Mouse (Mus musculus) kidney, adult 9 months (tissue): ENCODE data around the gene Gm17651.

ENCODE experiments used
- DNase-seq: peaks from one replicate; pipeline ENCODE4 v3.0.0; 2022

Gene Gm17651

DNA sequence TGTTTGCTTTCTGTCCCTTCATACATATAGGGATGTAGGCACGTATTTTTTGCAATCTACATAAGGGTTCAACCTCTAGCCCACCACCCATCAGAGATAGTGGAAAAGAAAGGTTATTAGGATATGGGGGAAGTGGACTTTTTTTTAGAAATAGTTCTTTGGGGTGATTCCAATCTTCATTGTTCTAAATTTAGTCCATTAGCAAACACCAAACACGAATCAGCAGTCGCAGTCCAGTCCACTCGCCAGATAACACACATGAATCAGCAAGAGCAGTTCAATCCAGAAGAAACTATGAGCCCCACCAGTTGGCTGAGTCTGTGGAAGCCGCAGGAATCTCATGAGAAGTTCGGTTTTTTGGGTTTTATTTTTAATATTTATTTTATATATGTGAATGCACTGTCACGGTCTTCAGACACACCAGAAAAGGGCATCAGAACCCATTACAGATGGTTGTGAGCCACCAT lies at the start of gene Gm17651:
Gene Gm17651, minus strand, starts transcription at position 51 of the 467 bp plus-strand sequence.
- no peak for DNase-seq

DNA sequence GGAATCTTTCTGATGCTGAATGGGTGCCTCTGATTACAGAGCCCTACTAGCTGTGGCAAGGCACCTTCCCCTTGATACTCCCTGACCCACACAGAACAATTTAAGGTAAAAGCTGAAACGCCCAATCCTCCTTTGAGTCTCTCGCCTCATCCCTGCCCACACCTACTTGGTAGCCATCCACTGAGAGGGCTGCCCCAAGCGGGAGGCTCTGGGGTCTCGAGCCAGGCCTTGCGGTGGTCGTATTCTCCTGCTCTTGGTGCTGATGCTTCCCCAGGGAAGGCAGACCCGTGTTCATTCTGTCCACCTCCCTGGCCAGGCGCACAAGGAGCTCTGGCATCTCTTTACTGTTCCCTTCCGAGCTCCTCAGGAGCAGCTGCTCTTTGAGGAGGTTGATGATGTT lies 44.6 kb upstream of the Gm17651 start:
- no peak for DNase-seq

DNA sequence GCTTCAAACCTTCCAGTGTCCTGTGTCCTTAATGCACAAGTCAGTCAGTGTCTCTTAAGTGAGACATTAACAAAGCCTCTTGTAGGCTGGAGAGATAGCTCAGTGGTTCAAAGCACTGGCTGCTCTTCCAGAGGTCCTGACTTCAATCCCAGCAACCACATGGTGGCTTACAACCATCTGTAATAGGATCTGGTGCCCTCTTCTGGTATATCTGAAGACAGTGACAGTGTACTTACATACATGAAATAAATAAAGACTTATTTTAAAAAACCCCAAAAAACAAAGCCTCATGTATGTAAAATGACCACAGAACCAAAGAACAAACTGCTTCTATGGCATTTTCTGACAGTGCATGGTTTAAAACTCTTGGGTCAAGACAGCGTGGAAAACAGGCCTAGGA lies 41.4 kb upstream of the Gm17651 start:
- no peak for DNase-seq

DNA sequence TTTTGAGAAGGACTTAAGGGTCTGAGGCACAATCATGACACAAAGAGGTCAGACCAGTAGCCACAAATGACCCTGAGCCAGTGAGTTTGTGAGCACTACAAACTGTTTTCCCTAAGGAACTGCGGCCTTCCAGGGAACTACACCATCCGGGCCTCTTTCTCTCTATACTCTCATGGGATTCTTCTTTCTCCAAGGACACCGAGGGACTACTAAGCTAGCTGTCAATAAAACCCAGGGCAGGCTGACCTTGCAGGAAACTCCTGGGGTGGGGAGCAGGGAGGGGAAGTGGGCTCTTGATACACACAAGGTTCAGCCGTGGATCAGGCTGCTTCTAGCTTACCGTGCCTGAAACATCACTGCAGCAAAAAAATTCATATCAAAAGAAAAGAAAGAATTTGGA lies 36.4 kb upstream of the Gm17651 start:
- no peak for DNase-seq

DNA sequence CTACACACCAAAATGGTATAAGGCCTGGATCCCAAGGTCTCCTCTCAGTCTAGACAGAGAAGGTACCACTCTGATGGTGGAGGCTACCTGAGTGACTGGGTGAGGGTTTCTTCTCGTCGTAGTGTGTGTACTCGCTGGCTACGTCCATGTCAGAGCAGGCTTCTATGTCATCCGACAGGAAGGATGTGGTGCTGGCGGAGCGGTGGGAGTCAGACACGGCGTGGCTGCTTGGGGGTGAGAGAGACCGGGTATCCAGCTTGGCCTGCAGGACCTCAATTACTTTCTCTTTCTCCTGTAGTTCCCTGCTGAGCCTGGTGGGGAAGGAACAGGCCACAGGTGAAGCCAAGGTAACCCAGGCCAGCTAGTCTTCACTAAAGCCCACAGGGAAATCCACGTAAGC lies 35.6 kb upstream of the Gm17651 start:
- DNase-seq: no peak

DNA sequence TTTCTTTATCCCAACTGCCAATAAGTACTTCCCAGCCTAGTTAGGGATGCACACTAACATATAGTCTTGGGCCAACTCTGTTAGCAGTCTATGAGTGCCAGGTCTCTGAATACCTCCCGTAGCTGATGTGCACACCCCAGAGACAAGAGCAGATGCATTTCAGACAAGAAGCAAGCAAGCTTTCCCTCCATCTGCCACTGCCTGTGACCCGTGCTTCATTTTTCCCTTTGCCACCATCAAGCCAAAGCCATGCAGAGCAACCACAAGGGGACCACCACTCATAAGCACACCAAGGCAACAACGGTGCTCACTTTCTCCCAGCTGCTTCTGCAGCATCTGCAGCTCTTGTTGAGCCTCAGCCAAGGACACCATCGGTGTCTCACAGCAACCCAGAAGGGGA lies 32.1 kb upstream of the Gm17651 start:
- no peak for DNase-seq

DNA sequence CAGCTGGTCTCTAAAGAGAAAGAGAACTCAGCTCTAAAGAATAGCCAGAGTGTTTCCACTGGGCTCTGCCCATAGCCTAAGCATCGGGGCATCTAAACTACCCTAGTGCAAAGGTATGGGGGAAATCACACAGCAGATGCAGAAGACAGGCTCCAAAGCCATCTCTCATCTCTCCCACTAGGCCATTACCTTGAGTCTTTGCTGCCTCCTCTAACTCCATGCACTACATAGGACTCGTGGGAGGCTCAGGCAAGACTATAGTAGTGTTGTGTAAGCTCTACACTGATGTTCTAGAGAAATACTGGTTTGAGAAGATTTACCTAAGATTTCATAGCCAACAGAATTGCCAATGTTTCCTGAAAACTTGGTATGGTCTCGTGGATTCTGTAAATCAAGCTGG lies 31.0 kb upstream of the Gm17651 start:
- no peak for DNase-seq

DNA sequence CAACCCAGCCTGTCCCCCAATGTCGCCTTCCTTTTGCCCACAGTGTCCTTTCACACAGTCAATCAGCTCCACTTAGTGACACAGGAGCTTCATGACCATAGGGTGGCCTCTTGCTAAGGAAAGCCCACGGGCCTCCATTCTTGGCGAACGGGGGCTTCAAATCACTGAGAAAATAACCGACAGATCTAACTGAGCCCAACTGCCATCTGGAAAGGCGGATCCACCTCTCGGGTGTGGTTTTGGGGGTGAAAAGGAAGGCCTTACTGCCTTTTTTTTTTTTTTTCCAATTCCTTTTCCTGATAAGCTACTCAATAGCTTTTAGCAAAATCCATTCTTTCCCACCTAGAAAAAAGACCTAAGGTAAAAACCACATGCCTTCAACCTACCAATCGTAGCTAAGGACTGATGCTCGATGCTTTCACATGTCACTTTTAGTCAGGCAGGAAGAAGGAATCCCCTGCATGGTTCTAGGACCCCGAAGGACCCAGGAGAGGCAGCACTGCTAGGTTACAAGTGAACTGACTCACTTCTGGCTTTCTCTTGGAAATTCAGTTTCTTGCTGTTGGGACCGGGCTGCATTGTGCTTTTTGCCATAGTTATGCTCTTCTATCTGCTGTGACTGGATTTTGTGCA lies 28.1 kb upstream of the Gm17651 start:
- no peak for DNase-seq

DNA sequence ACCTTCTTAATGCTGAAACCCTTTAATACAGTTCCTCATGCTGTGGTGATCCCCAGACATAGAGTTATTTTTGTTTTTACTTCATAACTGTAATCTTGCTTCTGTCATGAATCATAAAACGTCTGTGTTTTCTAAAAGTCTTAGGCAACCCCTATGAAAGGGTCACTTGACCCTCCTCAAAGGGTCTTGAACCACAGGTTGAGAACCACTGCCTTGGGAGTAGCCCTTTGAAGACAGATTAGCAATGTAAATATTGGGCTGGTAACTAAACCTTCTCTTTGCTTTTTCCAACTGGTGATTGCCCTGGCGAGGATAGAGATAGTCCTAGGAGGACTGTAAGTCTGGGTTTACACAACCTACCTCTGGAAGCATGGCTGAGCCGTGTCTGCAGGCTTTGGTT lies 26.7 kb upstream of the Gm17651 start:
- DNase-seq: no peak

DNA sequence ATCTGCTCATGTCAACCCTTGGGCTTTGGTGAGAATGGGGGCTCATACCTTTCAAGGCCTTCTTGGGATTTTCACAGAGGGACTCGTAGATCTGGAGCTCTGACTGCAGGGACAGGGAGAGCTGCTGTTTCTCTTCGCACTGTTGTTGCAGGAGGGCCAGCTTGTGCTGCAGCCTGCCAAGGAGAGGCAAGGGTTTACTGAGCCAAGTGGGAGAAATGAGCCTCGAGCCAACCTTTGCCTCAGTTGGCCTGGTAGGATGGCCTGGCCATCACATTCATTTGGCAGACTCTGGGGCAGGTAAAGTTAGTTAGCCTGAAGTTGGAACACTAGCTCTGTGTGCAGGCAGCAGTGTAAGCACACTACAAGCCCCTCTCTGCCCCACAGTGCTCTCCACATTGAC lies 24.6 kb upstream of the Gm17651 start:
- DNase-seq: no peak

DNA sequence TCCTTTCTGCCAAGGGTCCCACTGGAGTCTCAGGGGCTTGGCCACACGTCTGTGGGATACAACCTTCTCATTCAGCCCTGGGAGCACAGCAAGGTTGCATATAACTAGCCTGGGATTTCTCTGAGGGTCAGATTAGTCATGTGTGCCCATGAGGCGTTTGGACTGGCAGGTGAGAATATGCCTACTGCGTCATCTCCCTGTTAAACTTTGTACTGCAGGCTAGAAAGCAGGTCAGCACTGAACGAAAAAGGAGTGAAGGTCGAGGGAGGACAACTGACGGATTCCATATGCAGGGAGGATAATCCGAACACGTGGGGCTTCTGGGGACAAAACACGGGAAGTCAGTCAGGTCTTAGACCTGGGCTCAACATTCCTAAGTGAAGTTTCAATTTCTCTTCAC lies 22.8 kb upstream of the Gm17651 start:
- DNase-seq: peak; percentile 68

DNA sequence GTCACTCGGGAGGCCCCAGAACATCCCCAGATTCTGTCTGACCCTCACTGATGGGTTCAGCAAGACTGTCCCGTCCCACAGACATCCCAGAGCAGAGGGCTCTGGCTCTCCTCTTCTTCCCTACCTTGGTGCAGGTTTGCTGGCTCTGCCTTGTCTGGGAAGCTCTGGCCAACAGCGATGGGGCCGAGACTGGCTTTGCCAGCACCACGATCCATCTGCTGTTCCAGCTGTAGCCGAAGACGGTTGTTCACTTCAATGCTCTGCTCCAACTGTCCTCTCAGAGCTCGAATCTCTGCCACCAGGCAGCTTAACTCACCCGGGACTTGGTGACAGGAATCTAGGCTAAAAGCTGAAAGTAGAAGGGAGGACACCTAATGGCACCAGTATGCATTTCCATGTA lies 22.4 kb upstream of the Gm17651 start:
- no peak for DNase-seq

DNA sequence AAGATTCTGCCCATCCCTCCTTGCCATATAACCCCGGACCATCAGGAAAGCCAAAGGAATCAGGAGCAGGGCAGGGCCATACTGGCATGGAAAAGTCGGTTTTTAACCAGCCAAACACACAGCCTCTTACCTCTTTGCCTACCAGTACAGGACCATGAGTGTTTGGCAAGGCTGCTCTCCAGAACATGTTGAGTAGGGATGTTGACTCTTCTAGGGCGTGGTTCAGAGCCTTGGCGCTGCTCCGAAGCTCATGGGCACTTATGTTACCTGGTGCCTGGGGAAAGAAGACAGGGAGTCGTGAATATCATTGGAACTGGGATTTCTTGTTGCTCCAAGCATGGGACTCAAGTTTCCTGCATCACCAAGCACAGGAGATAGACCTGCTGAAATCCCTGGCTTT lies 19.3 kb upstream of the Gm17651 start:
- no peak for DNase-seq

DNA sequence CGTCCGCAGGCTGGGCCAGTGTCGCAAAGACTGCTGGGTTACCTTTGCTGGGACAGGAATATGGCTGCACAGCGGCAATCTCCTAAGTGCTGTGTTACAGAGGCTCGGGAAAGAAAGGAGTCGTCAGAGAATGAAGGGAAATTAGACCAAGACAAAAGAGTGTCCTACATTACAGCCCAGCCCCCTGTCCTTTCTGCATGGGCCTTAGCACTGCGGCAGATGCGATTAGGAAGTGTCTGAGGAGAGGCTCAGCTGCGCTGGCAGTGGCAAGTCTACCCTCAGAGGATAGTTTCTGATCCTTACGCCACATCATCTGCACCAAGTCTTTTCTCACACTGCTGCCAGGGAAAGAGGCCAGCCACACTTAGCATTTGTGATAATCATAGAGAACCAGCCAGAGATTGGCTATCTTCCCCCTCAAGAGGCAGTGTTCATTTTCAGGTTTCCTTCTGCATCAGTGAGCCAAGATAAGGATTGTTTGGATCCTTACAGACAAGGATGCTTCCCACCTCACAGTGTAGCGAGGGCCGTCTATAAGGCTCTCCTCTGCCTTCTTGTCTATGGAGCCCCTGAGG lies 17.0 kb upstream of the Gm17651 start:
- no peak for DNase-seq

DNA sequence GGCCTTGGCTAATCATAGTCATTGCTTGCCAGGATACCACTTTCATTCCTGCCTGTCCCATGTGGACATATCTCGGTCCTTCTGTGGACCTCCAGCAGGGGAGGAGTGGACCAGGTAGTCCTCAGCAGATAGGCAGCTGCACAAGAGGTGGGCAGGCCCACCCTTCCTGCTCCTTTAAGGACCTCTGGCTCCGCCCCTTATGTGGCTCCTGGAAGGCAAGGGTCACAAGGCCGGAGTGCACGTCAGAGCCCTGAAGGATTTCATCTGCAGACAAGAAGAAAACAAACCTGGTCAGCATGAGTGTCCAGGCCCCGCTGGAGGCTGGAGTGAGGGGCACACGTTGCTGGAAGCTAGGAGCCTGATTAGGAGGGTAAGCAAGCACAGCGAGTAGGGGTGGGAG lies 16.1 kb upstream of the Gm17651 start:
- peak; percentile 66 for DNase-seq

DNA sequence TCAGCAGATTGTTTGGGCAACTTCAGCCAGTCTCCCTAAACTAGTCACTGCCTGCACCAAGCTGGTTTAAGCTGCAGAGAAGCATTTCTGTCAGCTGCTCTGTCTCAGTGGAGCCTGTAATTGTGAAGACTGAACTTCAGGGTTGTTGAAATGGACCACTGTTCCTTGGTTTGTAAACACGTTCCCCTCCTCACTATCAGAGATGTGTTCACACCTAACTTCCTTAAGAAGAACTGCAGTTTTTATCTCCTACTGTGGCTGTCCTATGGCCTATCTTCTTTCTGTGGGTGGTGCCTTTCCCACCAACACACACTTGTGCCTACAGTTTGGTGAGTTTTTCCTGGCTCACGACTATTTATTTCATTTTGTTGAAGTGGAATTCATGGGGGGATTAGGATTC lies 14.8 kb upstream of the Gm17651 start:
- no peak for DNase-seq

DNA sequence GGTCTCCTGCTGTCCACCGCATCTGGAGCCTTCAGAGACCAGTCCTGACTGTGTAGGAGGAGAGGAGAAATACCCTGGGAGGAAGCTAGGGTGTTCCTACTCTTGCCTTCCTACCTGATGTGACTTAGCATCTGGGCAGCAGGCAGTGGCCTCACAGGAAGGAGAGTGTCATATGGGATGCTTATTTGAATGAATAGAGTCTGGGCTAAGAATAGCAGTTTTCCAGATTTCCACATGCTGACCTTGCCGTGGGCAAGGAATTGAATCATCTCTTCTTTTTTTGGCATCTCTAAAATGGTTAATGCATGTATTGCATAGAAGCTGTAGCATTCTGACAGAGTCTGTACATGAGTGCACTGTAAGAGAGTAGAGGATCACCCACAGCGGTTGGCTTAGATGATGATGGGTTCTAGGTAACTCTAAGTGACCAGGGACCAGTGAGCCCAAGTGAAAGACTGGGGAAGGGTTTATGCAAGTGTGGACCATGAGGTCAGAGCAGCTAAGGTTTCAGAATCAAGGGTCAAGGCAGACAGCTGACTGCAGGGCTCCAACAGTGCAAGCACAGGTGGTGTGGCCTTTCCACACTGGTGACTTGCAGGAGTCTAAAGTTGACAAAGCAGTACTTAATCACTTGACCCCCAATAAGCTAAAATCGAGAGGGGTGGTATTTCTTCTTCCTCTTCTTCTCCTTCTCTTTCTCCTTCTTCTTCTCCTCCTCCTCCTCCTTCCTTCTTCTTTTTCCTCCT lies 12.1 kb upstream of the Gm17651 start:
- DNase-seq: no peak

DNA sequence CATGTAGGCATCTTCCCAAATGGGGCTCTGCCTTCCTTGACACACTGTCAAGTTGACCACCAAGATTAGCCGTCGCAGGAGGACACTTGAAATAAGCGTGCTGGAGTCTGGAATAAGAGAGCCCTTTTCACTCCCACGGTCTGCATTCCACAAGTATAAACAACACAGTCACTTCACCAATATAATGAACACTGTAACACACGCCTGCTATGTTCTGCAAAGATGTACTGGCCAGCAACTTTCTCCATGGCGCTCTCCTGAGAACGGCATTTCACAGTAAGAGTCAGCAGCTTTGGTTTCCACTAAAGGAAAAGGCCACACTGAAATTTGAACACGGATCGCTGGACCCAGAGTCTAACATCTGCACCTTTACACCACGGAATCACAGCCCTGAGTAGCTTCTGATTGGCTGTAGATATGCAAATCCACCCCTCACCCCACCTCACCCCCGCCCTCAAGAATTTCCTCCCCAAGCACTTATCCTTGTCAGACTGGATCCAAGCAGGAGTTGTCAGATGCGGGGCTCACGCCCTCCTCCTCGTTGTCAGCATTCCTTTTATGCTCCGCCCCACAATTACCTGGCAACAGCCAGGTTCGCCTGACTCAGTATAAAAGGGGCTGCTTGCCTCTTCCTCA lies 9.2 kb upstream of the Gm17651 start:
- peak; percentile 31 for DNase-seq

DNA sequence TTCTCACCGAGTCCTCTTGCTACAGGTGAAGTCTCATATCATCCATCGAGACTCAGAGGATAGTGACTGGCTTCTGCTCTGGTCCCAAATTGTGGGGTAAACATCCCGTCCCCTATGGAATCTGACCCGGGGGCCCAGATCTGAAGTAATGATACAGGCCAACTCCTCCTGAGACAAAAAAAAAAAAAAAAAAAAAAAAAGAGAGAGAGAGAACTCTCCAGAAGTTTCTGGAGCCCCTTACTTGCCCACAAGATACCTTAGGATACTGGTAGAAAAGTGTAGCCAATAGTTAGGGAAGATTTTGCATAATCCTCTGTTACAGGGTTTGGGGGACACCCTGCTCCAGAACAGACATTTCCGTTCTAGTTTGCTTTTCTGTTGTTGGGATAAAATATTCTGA lies 8.1 kb upstream of the Gm17651 start:
- DNase-seq: no peak

DNA sequence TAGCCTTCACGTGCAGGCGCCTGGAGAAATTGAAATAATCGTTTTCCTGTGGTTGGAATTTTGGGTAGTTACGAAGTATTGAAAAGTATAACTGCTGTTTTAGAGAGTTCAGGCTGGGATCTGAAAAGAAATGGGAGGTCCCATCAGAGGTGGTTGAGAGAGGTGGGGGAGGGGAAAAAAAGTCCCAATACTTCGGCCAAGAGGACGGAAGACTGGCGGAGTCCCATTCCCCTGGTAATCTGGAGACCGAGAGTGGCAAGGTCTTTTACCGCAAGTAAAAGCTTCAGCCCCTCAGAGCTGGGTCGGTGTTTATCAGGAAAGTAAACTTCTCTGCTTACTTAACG lies 7.6 kb upstream of the Gm17651 start:
- DNase-seq: no peak

DNA sequence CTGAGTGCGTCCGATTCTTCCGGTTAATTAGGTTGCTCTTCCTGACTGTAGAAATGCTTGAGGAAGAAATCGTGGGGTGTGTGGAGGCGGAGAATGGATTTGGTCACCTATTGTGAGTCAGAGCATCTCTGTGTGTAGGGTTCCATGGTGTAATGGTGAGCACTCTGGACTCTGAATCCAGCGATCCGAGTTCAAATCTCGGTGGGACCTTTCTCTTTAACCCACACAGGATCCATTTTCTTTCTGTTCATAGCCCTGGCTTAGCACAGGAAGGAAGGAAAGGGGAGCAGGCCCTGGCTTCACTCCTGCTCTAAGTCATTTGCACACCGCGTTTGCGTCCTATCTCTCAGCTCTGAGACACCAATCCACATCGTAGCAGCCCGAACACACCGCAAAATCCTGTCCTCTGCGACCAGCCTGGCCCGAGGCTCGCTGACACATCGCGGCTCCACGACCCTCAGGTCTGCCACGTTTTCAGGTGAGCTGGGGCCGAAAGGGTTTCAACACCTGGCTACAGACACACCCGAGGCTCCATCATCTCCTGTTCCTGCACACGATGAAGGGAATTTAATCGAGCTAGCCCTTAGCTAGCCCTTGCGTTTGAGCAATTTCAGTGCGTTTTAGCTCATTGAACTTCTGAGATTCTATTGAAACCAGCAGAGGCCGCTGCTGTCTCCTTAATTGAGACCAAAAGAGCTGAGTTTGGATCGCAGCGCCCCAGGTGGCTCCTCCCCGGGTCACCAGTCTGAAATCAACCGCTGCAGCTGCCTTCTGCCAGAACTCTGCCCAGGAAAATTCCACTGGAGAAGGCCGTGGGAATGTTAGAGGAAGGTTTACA lies 7.0 kb upstream of the Gm17651 start:
- DNase-seq: peak; percentile 86

DNA sequence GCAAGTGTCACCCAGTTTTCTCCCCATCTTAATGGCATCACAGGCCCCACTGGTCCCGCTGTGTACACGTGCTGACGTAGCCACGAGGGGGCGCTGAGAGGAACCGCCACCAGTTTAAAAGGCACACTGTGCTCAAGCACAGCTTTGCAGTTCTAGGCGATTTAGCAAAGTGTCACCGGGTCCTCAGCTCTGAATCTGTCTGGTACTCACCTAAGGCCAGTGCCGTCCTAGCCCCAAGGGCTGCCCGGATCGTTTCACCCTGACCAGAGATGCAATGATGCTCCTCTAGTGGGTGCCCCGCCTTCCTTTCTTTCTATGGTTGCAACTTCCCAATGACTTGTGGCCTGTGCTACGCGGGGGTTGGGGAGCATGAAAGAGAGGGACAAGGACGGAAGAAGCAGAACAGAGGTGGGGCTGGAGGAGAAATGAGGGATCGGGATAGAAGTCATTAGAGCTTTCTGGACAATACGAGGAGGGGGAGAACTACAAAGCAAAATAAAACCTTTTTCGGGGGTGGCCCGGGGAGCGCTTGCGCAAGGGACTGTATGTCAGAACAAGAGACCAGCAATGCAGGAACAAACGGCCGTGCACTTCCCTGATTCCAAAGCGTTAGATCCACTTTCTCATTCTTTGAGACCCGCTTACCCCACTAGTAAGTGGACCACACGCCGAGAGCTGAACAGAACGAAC lies 6.3 kb upstream of the Gm17651 start:
- DNase-seq: peak; percentile 75

DNA sequence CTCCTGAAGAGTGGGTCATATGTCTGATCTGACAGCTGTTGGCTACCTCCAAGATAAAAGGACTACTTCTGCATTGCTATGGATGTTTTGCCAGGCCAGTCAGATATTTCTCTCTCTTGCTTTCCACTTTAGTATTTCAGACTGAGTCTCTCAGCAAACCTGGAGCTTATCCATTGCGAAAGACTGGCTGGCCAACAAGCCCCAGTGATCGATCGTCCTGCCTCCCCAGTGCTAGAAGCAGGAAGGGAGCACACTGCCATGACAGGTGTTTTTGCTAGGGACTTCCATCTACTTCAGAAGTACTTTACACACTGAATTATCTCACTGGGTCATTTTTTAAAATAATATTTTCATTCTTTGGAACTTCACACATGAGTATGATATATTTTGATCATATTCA lies 3.9 kb upstream of the Gm17651 start:
- DNase-seq: no peak
